Mouse (Mus musculus): ENCODE data around the gene Supt6. TPM values are rescaled to one million over a fixed set of nuclear protein-coding genes. Genes with fewer than 3 reads are reported as not detected.
A peak's percentile ranks its signal among the peaks of the same experiment; 100 is the strongest.
"Not testable (repeated sequence)": the region's sequence is repeated elsewhere in the genome, so short reads cannot be mapped to it uniquely, and the experiment has no call there.

The Supt6 gene
- polyA plus RNA-seq, 1 experiment from 2014 or later = 34.0 TPM

DNA sequence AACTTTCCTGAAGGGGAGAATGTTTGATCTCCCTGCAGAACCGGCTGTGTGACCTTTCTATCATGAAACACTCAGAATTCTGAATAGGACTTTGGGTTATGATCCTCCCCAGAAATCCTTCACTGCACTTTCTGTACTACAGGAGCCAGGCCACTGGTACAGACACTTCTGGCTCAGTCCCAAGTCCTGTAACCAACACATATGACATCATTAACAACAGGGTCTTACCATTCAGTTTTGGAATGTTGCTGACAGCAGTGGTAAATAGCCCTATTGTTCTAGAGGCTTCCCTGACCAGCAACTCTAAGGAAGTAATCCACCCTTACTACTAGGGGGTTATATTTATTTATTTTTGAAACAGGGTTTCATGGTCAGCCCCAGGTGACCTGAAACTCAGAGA lies 52.7 kb downstream of the Supt6 start, which contains the start of gene Proca1:
TSS of gene Proca1 (plus strand) at position 280 of the 400 bp plus-strand sequence.
- Histone ChIP-seq H3K4me3 (ENCODE audit: low read depth, low read length) (peak within 1 kb of the TSS; percentile 35; the same call in 1 of the 2 replicates), H3K4me2 (ENCODE audit: low read depth, low read length, severe bottlenecking) (no peak within 1 kb of the TSS), H3K36me3 (ENCODE audit: control insufficient read depth, insufficient read depth, low read length) (peaks cover 5% of the 10 kb centered on the region), H3K27me3 (ENCODE audit: control insufficient read depth, insufficient read depth, low read length) (no peaks in the 10 kb centered on the region), H3K27ac (ENCODE audit: low read depth, low read length) (no peak within 1 kb of the TSS), H3K9me3 (ENCODE audit: control insufficient read depth, low read length) (no peaks in the 10 kb centered on the region), H3K9ac (ENCODE audit: low read length) (no peak within 1 kb of the TSS), H3K4me1 (replicated peaks; ENCODE audit: control insufficient read depth, insufficient read depth, low read length) (peaks cover 14% of the 10 kb centered on the region; the same call in 1 of the 2 replicates)
- DNase-seq (ENCODE audit: low spot score) = no peak
- no peak for ATAC-seq (replicated peaks; ENCODE audit: low FRiP score)
- WGBS = 74% methylated on average over 1 of the region's 1 CpGs

- ATAC-seq (replicated peaks; ENCODE audit: low FRiP score) (no peak), DNase-seq (ENCODE audit: low spot score) (no peak)
- H3K27me3 ChIP-seq (ENCODE audit: control insufficient read depth, insufficient read depth, low read length) = no peaks in the 10 kb centered on the region
- H3K9ac ChIP-seq (ENCODE audit: low read length) = peak overlapping the region; percentile 81; the same call in 1 of the 2 replicates
- no peaks in the 10 kb centered on the region for H3K9me3 ChIP-seq (ENCODE audit: control insufficient read depth, low read length)
- peak overlapping the region; percentile 96; the same call in 1 of the 2 replicates for H3K27ac ChIP-seq (ENCODE audit: low read depth, low read length)
- H3K36me3 ChIP-seq (ENCODE audit: control insufficient read depth, insufficient read depth, low read length) = peaks cover 5% of the 10 kb centered on the region
- 76% methylated on average over 6 of the region's 6 CpGs for WGBS
- H3K4me2 ChIP-seq (ENCODE audit: low read depth, low read length, severe bottlenecking) = peak overlapping the region; percentile 66
- H3K4me3 ChIP-seq (ENCODE audit: low read depth, low read length) = peak overlapping the region; percentile 70; the same call in 1 of the 2 replicates
- H3K4me1 ChIP-seq (replicated peaks; ENCODE audit: control insufficient read depth, insufficient read depth, low read length) = peaks cover 13% of the 10 kb centered on the region; the same call in 1 of the 2 replicates
Observed at GRCm38 (mm10) chr11:78190041-78190440, 55.7 kb downstream of the Supt6 start.

DNA sequence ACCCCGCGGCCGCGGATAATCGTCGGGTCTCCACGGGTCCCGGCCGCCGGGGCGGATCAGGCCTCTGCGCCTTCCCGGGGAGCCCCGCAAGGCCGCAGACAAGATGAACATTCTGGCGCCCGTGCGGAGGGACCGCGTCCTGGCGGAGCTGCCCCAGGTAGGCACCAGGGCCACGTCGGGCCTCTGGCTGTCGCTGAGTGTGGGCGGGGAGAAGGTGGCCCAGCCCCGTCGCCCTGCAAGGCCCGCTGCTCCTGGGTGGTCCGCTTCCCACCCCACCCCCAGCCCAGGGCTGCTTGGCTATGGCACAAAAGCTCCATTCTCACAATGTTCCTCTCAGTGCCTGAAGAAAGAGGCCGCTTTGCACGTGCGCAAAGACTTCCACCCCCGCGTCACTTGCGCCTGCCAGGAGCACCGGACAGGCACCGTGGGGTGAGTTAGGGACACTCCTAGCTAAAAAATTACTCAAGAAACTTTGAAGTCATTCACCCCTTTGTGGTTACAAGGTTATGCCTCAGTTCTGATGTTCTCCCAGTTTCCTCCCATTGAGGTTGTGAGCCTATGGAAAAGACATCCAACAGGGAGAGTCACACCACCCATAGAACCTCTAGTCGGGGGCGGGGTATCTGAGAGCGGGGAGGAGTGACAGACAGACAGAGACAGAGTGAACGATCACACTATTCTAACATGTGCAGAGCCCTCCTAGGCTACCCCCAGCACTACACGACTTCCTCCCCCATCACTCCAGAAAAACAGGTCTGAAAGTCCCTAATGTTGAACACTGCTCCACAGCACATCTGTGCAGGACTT lies 56.4 kb downstream of the Supt6 start:
- peak overlapping the region; percentile 66 for H3K4me2 ChIP-seq (ENCODE audit: low read depth, low read length, severe bottlenecking)
- ATAC-seq (replicated peaks; ENCODE audit: low FRiP score) = peak; percentile 93
- under 1% methylated on average over 37 of the region's 42 CpGs for WGBS

GRCm38 (mm10) chr11:78188331-78189233 lies 57.2 kb downstream of the Supt6 start, which contains the start of gene Rab34:
Gene Rab34, plus strand, starts transcription at chr11:78188430.
- ATAC-seq (replicated peaks; ENCODE audit: low FRiP score) (peak; percentile 73), DNase-seq (ENCODE audit: low spot score) (peak; percentile 92)
- H3K27ac ChIP-seq (ENCODE audit: low read depth, low read length) = peak within 1 kb of the TSS; percentile 96
- H3K9me3 ChIP-seq (ENCODE audit: control insufficient read depth, low read length) = no peaks in the 10 kb centered on the region
- H3K9ac ChIP-seq (ENCODE audit: low read length) = peak within 1 kb of the TSS; percentile 81
- H3K36me3 ChIP-seq (ENCODE audit: control insufficient read depth, insufficient read depth, low read length) = peaks cover 5% of the 10 kb centered on the region
- H3K27me3 ChIP-seq (ENCODE audit: control insufficient read depth, insufficient read depth, low read length) = no peaks in the 10 kb centered on the region
- peaks cover 13% of the 10 kb centered on the region; the same call in 1 of the 2 replicates for H3K4me1 ChIP-seq (replicated peaks; ENCODE audit: control insufficient read depth, insufficient read depth, low read length)
- under 1% methylated on average over 70 of the region's 80 CpGs for WGBS
- peak within 1 kb of the TSS; percentile 66 for H3K4me2 ChIP-seq (ENCODE audit: low read depth, low read length, severe bottlenecking)
- peak within 1 kb of the TSS; percentile 70 for H3K4me3 ChIP-seq (ENCODE audit: low read depth, low read length)

More for the DNA sequence above, 56.4 kb downstream of the Supt6 start:
- Histone ChIP-seq H3K36me3 (ENCODE audit: control insufficient read depth, insufficient read depth, low read length) (peaks cover 5% of the 10 kb centered on the region), H3K27me3 (ENCODE audit: control insufficient read depth, insufficient read depth, low read length) (no peaks in the 10 kb centered on the region), H3K4me3 (ENCODE audit: low read depth, low read length) (peak overlapping the region; percentile 70), H3K4me1 (replicated peaks; ENCODE audit: control insufficient read depth, insufficient read depth, low read length) (peaks cover 13% of the 10 kb centered on the region; the same call in 1 of the 2 replicates), H3K9ac (ENCODE audit: low read length) (peak overlapping the region; percentile 81), H3K9me3 (ENCODE audit: control insufficient read depth, low read length) (no peaks in the 10 kb centered on the region), H3K27ac (ENCODE audit: low read depth, low read length) (peak overlapping the region; percentile 96)
- peak; percentile 97 for DNase-seq (ENCODE audit: low spot score)

GRCm38 (mm10) chr11:78184702-78185101 lies 61.1 kb downstream of the Supt6 start:
- 92% methylated on average over 6 of the region's 6 CpGs for WGBS
- peaks cover 15% of the 10 kb centered on the region for H3K4me1 ChIP-seq (replicated peaks; ENCODE audit: control insufficient read depth, insufficient read depth, low read length)
- H3K9me3 ChIP-seq (ENCODE audit: control insufficient read depth, low read length); H3K9ac ChIP-seq (ENCODE audit: low read length); H3K27me3 ChIP-seq (ENCODE audit: control insufficient read depth, insufficient read depth, low read length); H3K4me2 ChIP-seq (ENCODE audit: low read depth, low read length, severe bottlenecking); H3K4me3 ChIP-seq (ENCODE audit: low read depth, low read length); H3K27ac ChIP-seq (ENCODE audit: low read depth, low read length); DNase-seq (ENCODE audit: low spot score); ATAC-seq (replicated peaks; ENCODE audit: low FRiP score); H3K36me3 ChIP-seq (ENCODE audit: control insufficient read depth, insufficient read depth, low read length): not testable (repeated sequence)

- DNase-seq (ENCODE audit: low spot score) (no peak), ATAC-seq (replicated peaks; ENCODE audit: low FRiP score) (peak; percentile 15; the same call in 1 of the 2 replicates)
- Histone ChIP-seq H3K27ac (ENCODE audit: low read depth, low read length) (no peak overlapping the region), H3K4me1 (replicated peaks; ENCODE audit: control insufficient read depth, insufficient read depth, low read length) (peaks cover 18% of the 10 kb centered on the region), H3K4me3 (ENCODE audit: low read depth, low read length) (peak overlapping the region; percentile 92; the same call in 1 of the 2 replicates), H3K27me3 (ENCODE audit: control insufficient read depth, insufficient read depth, low read length) (no peaks in the 10 kb centered on the region), H3K36me3 (ENCODE audit: control insufficient read depth, insufficient read depth, low read length) (peaks cover 4% of the 10 kb centered on the region), H3K9ac (ENCODE audit: low read length) (peak overlapping the region; percentile 32; the same call in 1 of the 2 replicates), H3K4me2 (ENCODE audit: low read depth, low read length, severe bottlenecking) (peak overlapping the region; percentile 39), H3K9me3 (ENCODE audit: control insufficient read depth, low read length) (no peaks in the 10 kb centered on the region)
- 56% methylated on average over 10 of the region's 10 CpGs for WGBS
Observed at GRCm38 (mm10) chr11:78183884-78184514, 61.8 kb downstream of the Supt6 start.

GRCm38 (mm10) chr11:78182961-78183844 lies 62.6 kb downstream of the Supt6 start, which contains the start of gene Rpl23a:
Gene Rpl23a, minus strand, starts transcription at chr11:78183584.
- ATAC-seq (replicated peaks; ENCODE audit: low FRiP score) (peak; percentile 91), DNase-seq (ENCODE audit: low spot score) (peak; percentile 88)
- Histone ChIP-seq H3K9ac (ENCODE audit: low read length) (peak within 1 kb of the TSS; percentile 96), H3K27me3 (ENCODE audit: control insufficient read depth, insufficient read depth, low read length) (no peaks in the 10 kb centered on the region), H3K27ac (ENCODE audit: low read depth, low read length) (peak within 1 kb of the TSS; percentile 85), H3K4me3 (ENCODE audit: low read depth, low read length) (peak within 1 kb of the TSS; percentile 92), H3K36me3 (ENCODE audit: control insufficient read depth, insufficient read depth, low read length) (peaks cover 4% of the 10 kb centered on the region), H3K9me3 (ENCODE audit: control insufficient read depth, low read length) (no peaks in the 10 kb centered on the region), H3K4me1 (replicated peaks; ENCODE audit: control insufficient read depth, insufficient read depth, low read length) (peaks cover 21% of the 10 kb centered on the region), H3K4me2 (ENCODE audit: low read depth, low read length, severe bottlenecking) (peak within 1 kb of the TSS; percentile 70)
- under 1% methylated on average over 38 of the region's 38 CpGs for WGBS

Data from forebrain, embryonic 11.5 days (tissue).